Mouse (Mus musculus): Measurements from ENCODE around the gene Megf8. TPM values are rescaled to one million over a fixed set of nuclear protein-coding genes. Genes with fewer than 3 reads are reported as not detected.

The Megf8 gene
- polyA plus RNA-seq, 1 experiment from 2014 or later: 22.4 TPM

GRCm38 (mm10) chr7:25401551-25401950 is 84.6 kb downstream of the Megf8 start:
- no peaks in the 10 kb centered on the region for H3K9me3 ChIP-seq
- H3K4me1 ChIP-seq: peaks cover 21% of the 10 kb centered on the region
- no peak for ATAC-seq (ENCODE audit: insufficient number of reproducible peaks, insufficient read depth, low FRiP score, low TSS enrichment)
- H3K36me3 ChIP-seq: no peaks in the 10 kb centered on the region
- peak overlapping the region; percentile 73; the same call in 1 of the 2 replicates for H3K27ac ChIP-seq
- no peaks in the 10 kb centered on the region for H3K27me3 ChIP-seq
- H3K9ac ChIP-seq: no peak overlapping the region
- H3K4me2 ChIP-seq (replicated peaks): no peak overlapping the region; the same call in 1 of the 2 replicates
- WGBS: 20% methylated on average over 2 of the region's 2 CpGs
- no peak overlapping the region for H3K4me3 ChIP-seq

- H3K4me3 ChIP-seq: no peak overlapping the region
- no peaks in the 10 kb centered on the region for H3K9me3 ChIP-seq
- no peak overlapping the region; the same call in 1 of the 2 replicates for H3K4me2 ChIP-seq (replicated peaks)
- H3K4me1 ChIP-seq: peaks cover 21% of the 10 kb centered on the region
- ATAC-seq (ENCODE audit: insufficient number of reproducible peaks, insufficient read depth, low FRiP score, low TSS enrichment): no peak
- H3K9ac ChIP-seq: no peak overlapping the region
- H3K27ac ChIP-seq: peak overlapping the region; percentile 73; the same call in 1 of the 2 replicates
- H3K27me3 ChIP-seq: no peaks in the 10 kb centered on the region
- WGBS: 11% methylated on average over 5 of the region's 5 CpGs
- H3K36me3 ChIP-seq: no peaks in the 10 kb centered on the region
These were observed 85.0 kb downstream of the Megf8 start for GRCm38 (mm10) chr7:25401986-25402385.

GRCm38 (mm10) chr7:25402671-25403101 is 85.7 kb downstream of the Megf8 start:
- WGBS: 5% methylated on average over 2 of the region's 2 CpGs
- H3K4me2 ChIP-seq (replicated peaks): no peak overlapping the region; the same call in 1 of the 2 replicates
- peaks cover 21% of the 10 kb centered on the region for H3K4me1 ChIP-seq
- H3K36me3 ChIP-seq: no peaks in the 10 kb centered on the region
- no peak overlapping the region for H3K27ac ChIP-seq
- no peaks in the 10 kb centered on the region for H3K27me3 ChIP-seq
- H3K4me3 ChIP-seq: no peak overlapping the region
- no peak overlapping the region for H3K9ac ChIP-seq
- H3K9me3 ChIP-seq: no peaks in the 10 kb centered on the region
- ATAC-seq (ENCODE audit: insufficient number of reproducible peaks, insufficient read depth, low FRiP score, low TSS enrichment): no peak

GRCm38 (mm10) chr7:25406468-25406867 is 89.5 kb downstream of the Megf8 start:
- H3K9me3 ChIP-seq: no peaks in the 10 kb centered on the region
- no peaks in the 10 kb centered on the region for H3K36me3 ChIP-seq
- no peak overlapping the region for H3K4me2 ChIP-seq (replicated peaks)
- H3K27ac ChIP-seq: no peak overlapping the region
- H3K4me3 ChIP-seq: no peak overlapping the region
- H3K27me3 ChIP-seq: no peaks in the 10 kb centered on the region
- ATAC-seq (ENCODE audit: insufficient number of reproducible peaks, insufficient read depth, low FRiP score, low TSS enrichment): no peak
- H3K4me1 ChIP-seq: peaks cover 17% of the 10 kb centered on the region
- WGBS: 83% methylated on average over 7 of the region's 7 CpGs
- no peak overlapping the region for H3K9ac ChIP-seq

GRCm38 (mm10) chr7:25409114-25409760 is 92.3 kb downstream of the Megf8 start:
- WGBS: 45% methylated on average over 4 of the region's 4 CpGs
- no peak overlapping the region for H3K9ac ChIP-seq
- no peak for ATAC-seq (ENCODE audit: insufficient number of reproducible peaks, insufficient read depth, low FRiP score, low TSS enrichment)
- H3K9me3 ChIP-seq: no peaks in the 10 kb centered on the region
- no peaks in the 10 kb centered on the region for H3K27me3 ChIP-seq
- H3K4me3 ChIP-seq: no peak overlapping the region
- H3K36me3 ChIP-seq: no peaks in the 10 kb centered on the region
- no peaks in the 10 kb centered on the region for H3K4me1 ChIP-seq
- no peak overlapping the region for H3K27ac ChIP-seq
- H3K4me2 ChIP-seq (replicated peaks): no peak overlapping the region

GRCm38 (mm10) chr7:25410969-25411615 is 94.1 kb downstream of the Megf8 start:
- no peaks in the 10 kb centered on the region for H3K27me3 ChIP-seq
- ATAC-seq (ENCODE audit: insufficient number of reproducible peaks, insufficient read depth, low FRiP score, low TSS enrichment): no peak
- 82% methylated on average over 1 of the region's 1 CpGs for WGBS

GRCm38 (mm10) chr7:25411861-25412260 is 94.9 kb downstream of the Megf8 start:
- H3K36me3 ChIP-seq: no peaks in the 10 kb centered on the region
- 83% methylated on average over 3 of the region's 3 CpGs for WGBS
- ATAC-seq (ENCODE audit: insufficient number of reproducible peaks, insufficient read depth, low FRiP score, low TSS enrichment): no peak
- H3K4me1 ChIP-seq: no peaks in the 10 kb centered on the region
- H3K9me3 ChIP-seq: no peaks in the 10 kb centered on the region
- no peak overlapping the region for H3K4me3 ChIP-seq
- no peak overlapping the region for H3K9ac ChIP-seq
- no peak overlapping the region for H3K4me2 ChIP-seq (replicated peaks)
- no peak overlapping the region for H3K27ac ChIP-seq
- H3K27me3 ChIP-seq: no peaks in the 10 kb centered on the region

More at GRCm38 (mm10) chr7:25410969-25411615, 94.1 kb downstream of the Megf8 start:
- Histone ChIP-seq H3K4me2 (replicated peaks) (no peak overlapping the region), H3K27ac (no peak overlapping the region), H3K9me3 (no peaks in the 10 kb centered on the region), H3K9ac (no peak overlapping the region), H3K36me3 (no peaks in the 10 kb centered on the region), H3K4me1 (no peaks in the 10 kb centered on the region), H3K4me3 (no peak overlapping the region)

GRCm38 (mm10) chr7:25412833-25413441 is 96.0 kb downstream of the Megf8 start, which contains the start of gene Cxcl17:
Gene Cxcl17 (minus strand): TSS chr7:25412886.
- no peak within 1 kb of the TSS for H3K4me3 ChIP-seq
- no peak within 1 kb of the TSS for H3K27ac ChIP-seq
- H3K36me3 ChIP-seq: no peaks in the 10 kb centered on the region
- no peak for ATAC-seq (ENCODE audit: insufficient number of reproducible peaks, insufficient read depth, low FRiP score, low TSS enrichment)
- no peaks in the 10 kb centered on the region for H3K4me1 ChIP-seq
- no peak within 1 kb of the TSS for H3K4me2 ChIP-seq (replicated peaks)
- WGBS: 34% methylated on average over 7 of the region's 7 CpGs
- no peaks in the 10 kb centered on the region for H3K27me3 ChIP-seq
- no peaks in the 10 kb centered on the region for H3K9me3 ChIP-seq
- no peak within 1 kb of the TSS for H3K9ac ChIP-seq

Other genes with a start within 250 kb of the Megf8 start
- gene Grik5, start 244.8 kb upstream of the Megf8 start, polyA plus RNA-seq (2016; fragmentation: Nextera tagmentation; extraction: Ambion mirVana): 12.4 and 13.1 TPM in 2 replicates
- gene Zfp574, start 244.6 kb upstream of the Megf8 start, polyA plus RNA-seq (2016; fragmentation: Nextera tagmentation; extraction: Ambion mirVana): 38.8 and 41.5 TPM in 2 replicates
- gene Pou2f2, start 137.4 kb upstream of the Megf8 start, polyA plus RNA-seq (2016; fragmentation: Nextera tagmentation; extraction: Ambion mirVana): 2.3 and 3.2 TPM in 2 replicates
- gene Dedd2, start 96.5 kb upstream of the Megf8 start, polyA plus RNA-seq (2016; fragmentation: Nextera tagmentation; extraction: Ambion mirVana): 13.7 and 14.9 TPM in 2 replicates
- 2.9 and 3.0 TPM in 2 replicates for gene Zfp526, start 95.7 kb upstream of the Megf8 start, polyA plus RNA-seq (2016; fragmentation: Nextera tagmentation; extraction: Ambion mirVana)
- gene Gsk3a, start 79.3 kb upstream of the Megf8 start, polyA plus RNA-seq (2016; fragmentation: Nextera tagmentation; extraction: Ambion mirVana): 15.9 and 17.4 TPM in 2 replicates
- gene Erf, start 66.4 kb upstream of the Megf8 start, polyA plus RNA-seq (2016; fragmentation: Nextera tagmentation; extraction: Ambion mirVana): 20.0 and 20.8 TPM in 2 replicates
- gene Cic, start 49.5 kb upstream of the Megf8 start, polyA plus RNA-seq (2016; fragmentation: Nextera tagmentation; extraction: Ambion mirVana): 45.7 and 47.0 TPM in 2 replicates
- gene Pafah1b3, start 19.2 kb upstream of the Megf8 start, polyA plus RNA-seq (2016; fragmentation: Nextera tagmentation; extraction: Ambion mirVana): 317 and 337 TPM in 2 replicates
- 1.0 and 1.9 TPM in 2 replicates for gene Prr19, start 15.8 kb upstream of the Megf8 start, polyA plus RNA-seq (2016; fragmentation: Nextera tagmentation; extraction: Ambion mirVana)
- 2.7 and 4.0 TPM in 2 replicates for gene Tmem145, start 11.1 kb upstream of the Megf8 start, polyA plus RNA-seq (2016; fragmentation: Nextera tagmentation; extraction: Ambion mirVana)
- 0.86 TPM in 1 of 2 replicates, not detected in the other for gene Cnfn, start 52.6 kb downstream of the Megf8 start, polyA plus RNA-seq (2016; fragmentation: Nextera tagmentation; extraction: Ambion mirVana)
- gene Lipe, start 81.5 kb downstream of the Megf8 start, polyA plus RNA-seq (2016; fragmentation: Nextera tagmentation; extraction: Ambion mirVana): 10.9 and 11.9 TPM in 2 replicates
- 0.59 and 1.1 TPM in 2 replicates for gene Cxcl17, start 95.7 kb downstream of the Megf8 start, polyA plus RNA-seq (2016; fragmentation: Nextera tagmentation; extraction: Ambion mirVana)
- 0.94 and 1.1 TPM in 2 replicates for gene Ceacam1, start 160.4 kb downstream of the Megf8 start, polyA plus RNA-seq (2016; fragmentation: Nextera tagmentation; extraction: Ambion mirVana)
- 0.06 TPM in 1 of 2 replicates, not detected in the other for gene Ceacam2, start 222.7 kb downstream of the Megf8 start, polyA plus RNA-seq (2016; fragmentation: Nextera tagmentation; extraction: Ambion mirVana)